Mouse (Mus musculus) neutrophil, adult 59 days (primary cell): ENCODE data around the gene Grasp. TPM values are rescaled to one million over a fixed set of nuclear protein-coding genes. Genes with fewer than 3 reads are reported as not detected.

Source experiments
- total RNA-seq, 2 experiments: library from RNA; stranded (reverse); gene quantifications; 1 replicate in 1 of 2; 2 replicates in 1 of 2; pipeline ENCODE4 v1.2.4; 2023

The Grasp gene
- total RNA-seq, result 1 to 10 TPM; 1.3 to 2.9 TPM

GRCm38 (mm10) chr15:101224006-101224906, at the start of gene Grasp:
Grasp (plus strand) TSS chr15:101224188.

GRCm38 (mm10) chr15:101253886-101254795, 30.2 kb downstream of the Grasp start, which contains the start of gene Nr4a1:
Nr4a1 (plus strand) TSS chr15:101254269.

Other genes starting within 250 kb of the Grasp start
- not detected for gene Gm47841, start 176.8 kb upstream of the Grasp start, total RNA-seq
- gene Fignl2, start 145.6 kb upstream of the Grasp start, total RNA-seq, result under 1 TPM in 1 of 2 experiments, not detected in 1; 0.13 TPM
- not detected for gene Ankrd33, start 108.4 kb upstream of the Grasp start, total RNA-seq
- gene Acvrl1, start 95.7 kb upstream of the Grasp start, total RNA-seq, result 10 to 100 TPM; 48.6 to 64.1 TPM
- 10 to 100 TPM; 16.0 to 16.4 TPM for gene Acvr1b, start 50.1 kb upstream of the Grasp start, total RNA-seq
- gene Nr4a1, start 30.1 kb downstream of the Grasp start, total RNA-seq, result 100 to 1,000 TPM; 104 to 130 TPM
- 10 to 100 TPM; 54.9 to 57.1 TPM for gene Atg101, start 60.1 kb downstream of the Grasp start, total RNA-seq
- under 1 TPM; 0.24 to 0.31 TPM for gene 6030408B16Rik, start 69.0 kb downstream of the Grasp start, total RNA-seq
- 10 to 100 TPM; 24.2 to 32.4 TPM for gene Krt80, start 146.0 kb downstream of the Grasp start, total RNA-seq
- 1 to 10 TPM; 3.9 to 4.6 TPM for gene Krt7, start 186.9 kb downstream of the Grasp start, total RNA-seq
- not detected for gene Krt87, start 214.6 kb downstream of the Grasp start, total RNA-seq
- not detected for gene Krt88, start 223.6 kb downstream of the Grasp start, total RNA-seq
- 1 to 10 TPM; 1.5 to 2.8 TPM for gene Krt81, start 239.6 kb downstream of the Grasp start, total RNA-seq
- 1 to 10 TPM; 6.0 to 6.8 TPM for gene Krt86, start 249.3 kb downstream of the Grasp start, total RNA-seq